Mouse (Mus musculus): ENCODE data around the gene Rab24. TPM values are rescaled to one million over a fixed set of nuclear protein-coding genes. Genes with fewer than 3 reads are reported as not detected.
A peak's percentile ranks its signal among the peaks of the same experiment; 100 is the strongest.

The Rab24 gene
- polyA plus RNA-seq, 1 experiment from 2014 or later, result 137 TPM

DNA sequence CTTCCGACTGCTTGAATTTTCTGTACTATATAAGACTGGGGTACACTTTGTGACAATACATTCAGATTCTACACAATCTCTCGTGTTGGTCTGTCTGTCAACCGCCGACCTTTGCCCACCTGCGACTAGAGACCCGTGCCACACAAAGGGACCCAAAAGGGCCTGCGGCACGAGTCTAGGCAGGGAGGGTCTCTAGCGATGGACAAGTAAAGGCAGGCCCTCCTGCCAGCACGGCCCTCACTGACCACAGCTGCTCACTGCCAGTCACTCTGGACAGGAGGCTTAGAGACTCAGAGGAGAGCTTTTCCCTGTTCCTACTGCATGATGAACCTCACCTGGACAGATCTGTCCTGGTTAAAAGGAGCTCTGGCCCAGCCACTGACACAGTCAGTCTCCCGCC, 20.7 kb upstream of the Rab24 start:
- WGBS, result 39% methylated on average over 11 of the region's 11 CpGs
- no peak for ATAC-seq (ENCODE audit: insufficient number of reproducible peaks, low FRiP score, low TSS enrichment, low read depth)

DNA sequence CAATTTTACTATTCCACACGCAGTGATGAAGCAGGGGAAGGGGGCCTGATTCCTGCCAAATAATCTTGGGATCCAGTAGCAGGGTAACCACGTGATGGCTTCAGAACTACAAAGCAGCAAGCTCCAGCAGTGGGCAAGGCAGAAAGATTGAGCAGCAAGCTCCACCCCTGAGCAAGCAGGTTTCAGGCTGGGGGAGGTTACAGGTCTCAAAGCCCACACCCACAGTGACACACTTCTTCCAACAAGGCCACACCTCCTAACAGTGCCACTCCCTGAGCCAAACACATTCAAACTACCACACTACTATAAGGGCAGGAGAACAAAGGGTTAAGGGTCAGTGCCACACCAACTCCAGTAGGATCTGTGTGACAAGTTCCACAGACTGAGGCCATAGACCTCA, 17.5 kb upstream of the Rab24 start:
- Histone ChIP-seq H3K4me3 (replicated peaks) (no peak overlapping the region), H3K9me3 (replicated peaks) (no peaks in the 10 kb centered on the region), H3K9ac (no peak overlapping the region), H3K4me2 (replicated peaks) (no peak overlapping the region), H3K27ac (replicated peaks) (no peak overlapping the region), H3K27me3 (no peaks in the 10 kb centered on the region), H3K36me3 (peaks cover 8% of the 10 kb centered on the region), H3K4me1 (no peaks in the 10 kb centered on the region)
- 31% methylated on average over 2 of the region's 2 CpGs for WGBS
- ATAC-seq (ENCODE audit: insufficient number of reproducible peaks, low FRiP score, low TSS enrichment, low read depth), result no peak

More for the DNA sequence above, 20.7 kb upstream of the Rab24 start:
- Histone ChIP-seq H3K4me1 (no peaks in the 10 kb centered on the region), H3K4me3 (replicated peaks) (no peak overlapping the region), H3K36me3 (peaks cover 40% of the 10 kb centered on the region), H3K4me2 (replicated peaks) (no peak overlapping the region), H3K9ac (no peak overlapping the region), H3K27me3 (no peaks in the 10 kb centered on the region), H3K9me3 (replicated peaks) (no peaks in the 10 kb centered on the region), H3K27ac (replicated peaks) (no peak overlapping the region)

DNA sequence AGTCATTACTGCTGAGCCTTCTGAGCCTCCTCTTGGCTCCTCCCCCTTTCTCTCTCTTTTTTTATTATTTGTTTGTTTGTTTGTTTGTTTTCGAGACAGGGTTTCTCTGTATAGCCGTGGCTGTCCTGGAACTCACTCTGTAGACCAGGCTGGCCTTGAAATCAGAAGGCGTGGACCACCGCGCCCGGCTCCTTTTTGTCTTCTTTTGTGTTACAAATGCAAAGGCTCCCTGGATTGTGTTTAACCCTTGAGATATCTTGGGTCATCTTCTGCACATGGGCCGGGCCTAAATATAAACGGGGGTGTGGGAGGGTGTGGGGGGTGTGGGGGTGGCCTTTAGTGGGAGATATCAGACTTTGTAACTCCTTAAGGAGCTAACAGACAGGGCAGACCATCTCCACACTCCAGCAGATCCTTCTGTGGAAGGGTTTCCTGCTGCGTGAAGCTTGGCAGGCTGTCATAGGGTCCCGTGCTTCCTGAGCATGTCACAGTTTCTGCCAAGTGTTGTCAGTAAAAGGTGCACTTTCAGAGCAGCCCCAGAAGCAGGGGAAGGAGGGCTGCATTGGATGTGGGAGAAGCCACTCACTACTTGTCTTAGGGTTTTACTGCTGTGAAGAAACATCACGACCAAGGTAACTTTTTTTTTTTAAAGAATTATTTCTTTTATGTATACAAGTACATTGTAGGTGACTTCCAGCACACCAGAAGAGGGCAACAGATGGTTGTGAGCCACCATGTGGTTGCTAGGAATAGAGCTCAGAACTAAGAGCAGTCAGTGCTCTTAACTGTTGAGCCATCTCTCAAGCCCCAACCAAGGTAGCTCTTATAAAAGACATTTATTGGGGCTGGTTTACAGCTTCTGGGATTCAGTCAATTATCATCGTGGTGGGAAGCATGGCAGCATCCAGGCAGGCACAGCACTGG, 16.6 kb upstream of the Rab24 start:
- Histone ChIP-seq H3K27me3 (no peaks in the 10 kb centered on the region), H3K4me1 (no peaks in the 10 kb centered on the region), H3K4me3 (replicated peaks) (no peak overlapping the region), H3K36me3 (no peaks in the 10 kb centered on the region), H3K4me2 (replicated peaks) (no peak overlapping the region), H3K9ac (no peak overlapping the region), H3K27ac (replicated peaks) (no peak overlapping the region), H3K9me3 (replicated peaks) (no peaks in the 10 kb centered on the region)
- ATAC-seq (ENCODE audit: insufficient number of reproducible peaks, low FRiP score, low TSS enrichment, low read depth), result no peak
- WGBS, result 72% methylated on average over 12 of the region's 12 CpGs

DNA sequence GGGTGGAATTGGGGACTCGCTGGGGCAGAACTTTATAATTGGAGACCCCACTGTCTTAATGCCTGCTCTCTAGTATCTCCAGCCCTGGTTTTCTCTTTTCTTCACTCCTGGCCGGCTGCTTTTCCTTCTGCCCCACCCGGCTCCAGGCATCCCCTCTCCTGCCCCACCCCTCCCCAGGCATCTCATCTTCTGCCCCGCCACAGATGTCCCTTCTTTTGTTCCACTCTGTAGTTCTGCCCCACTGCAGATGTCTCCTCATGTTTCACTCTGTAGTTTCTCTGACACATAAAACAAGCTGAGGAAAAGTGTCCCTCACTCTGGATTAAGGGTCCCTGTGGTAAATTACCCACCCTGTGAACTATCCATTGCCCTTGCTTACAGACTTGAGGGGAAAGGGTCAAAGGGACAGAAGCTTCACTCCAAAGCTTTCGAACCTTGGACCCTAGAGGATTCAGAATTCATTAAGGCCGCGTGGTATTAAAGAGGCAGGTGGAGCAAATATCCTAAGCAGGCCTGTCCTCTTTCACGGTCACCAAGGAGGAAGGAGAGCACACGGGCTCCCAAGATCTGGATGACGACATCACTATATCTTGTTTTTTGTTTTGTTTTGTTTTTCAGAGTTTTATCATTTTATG, 15.7 kb upstream of the Rab24 start:
- Histone ChIP-seq H3K36me3 (no peaks in the 10 kb centered on the region), H3K9me3 (replicated peaks) (no peaks in the 10 kb centered on the region), H3K9ac (no peak overlapping the region), H3K27ac (replicated peaks) (no peak overlapping the region), H3K27me3 (no peaks in the 10 kb centered on the region), H3K4me1 (no peaks in the 10 kb centered on the region), H3K4me3 (replicated peaks) (no peak overlapping the region), H3K4me2 (replicated peaks) (no peak overlapping the region)
- ATAC-seq (ENCODE audit: insufficient number of reproducible peaks, low FRiP score, low TSS enrichment, low read depth), result no peak
- 56% methylated on average over 10 of the region's 10 CpGs for WGBS

DNA sequence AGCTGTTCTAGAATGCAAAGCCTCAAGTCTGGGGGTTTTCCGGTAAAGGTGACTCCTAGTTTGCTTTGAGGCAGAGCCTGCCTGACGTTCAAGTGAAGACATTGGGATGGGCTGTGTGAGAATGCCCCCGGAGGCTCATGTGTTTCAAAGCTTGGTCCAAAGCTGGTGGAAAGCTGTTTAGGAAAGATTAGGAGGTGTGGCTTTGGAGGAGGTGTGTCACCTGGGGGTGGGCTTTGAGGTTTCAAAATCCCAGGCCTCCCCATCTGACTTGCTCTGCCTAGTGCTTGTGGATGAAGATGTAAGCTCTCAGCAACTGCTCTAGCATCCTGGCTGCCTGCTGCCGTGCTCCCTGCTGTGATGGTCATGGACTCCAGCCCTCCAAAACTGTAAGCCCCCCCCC, 14.0 kb upstream of the Rab24 start:
- Histone ChIP-seq H3K4me3 (replicated peaks) (no peak overlapping the region), H3K27me3 (no peaks in the 10 kb centered on the region), H3K27ac (replicated peaks) (no peak overlapping the region), H3K9me3 (replicated peaks) (no peaks in the 10 kb centered on the region), H3K36me3 (no peaks in the 10 kb centered on the region), H3K4me1 (peaks cover 4% of the 10 kb centered on the region), H3K4me2 (replicated peaks) (no peak overlapping the region), H3K9ac (no peak overlapping the region)
- ATAC-seq (ENCODE audit: insufficient number of reproducible peaks, low FRiP score, low TSS enrichment, low read depth), result no peak
- 77% methylated on average over 4 of the region's 4 CpGs for WGBS

DNA sequence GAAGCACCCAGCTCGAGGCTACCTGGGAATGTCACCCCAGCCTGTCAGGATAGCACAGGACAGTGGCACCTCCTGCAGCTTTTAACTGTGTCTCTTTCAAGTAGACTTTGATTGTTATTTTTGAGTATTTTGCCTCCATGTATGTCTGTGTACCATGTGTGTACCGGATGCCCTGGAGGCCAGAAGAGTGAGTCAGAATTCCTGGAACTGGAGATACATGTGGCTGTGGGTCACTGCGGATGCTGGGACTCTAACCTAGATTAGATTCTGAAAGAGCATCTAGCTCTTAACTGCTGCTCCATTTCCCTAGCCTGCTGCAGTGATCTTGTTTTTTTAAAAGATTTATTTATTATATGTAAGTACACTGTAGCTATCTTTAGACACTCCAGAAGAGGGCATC, 10.6 kb upstream of the Rab24 start:
- ATAC-seq (ENCODE audit: insufficient number of reproducible peaks, low FRiP score, low TSS enrichment, low read depth), result no peak
- H3K9me3 ChIP-seq (replicated peaks), result no peaks in the 10 kb centered on the region
- H3K9ac ChIP-seq, result no peak overlapping the region
- no peak overlapping the region for H3K4me2 ChIP-seq (replicated peaks)
- H3K36me3 ChIP-seq, result no peaks in the 10 kb centered on the region
- H3K27ac ChIP-seq (replicated peaks), result no peak overlapping the region
- WGBS, result 76% methylated on average over 3 of the region's 3 CpGs
- H3K4me1 ChIP-seq, result peaks cover 31% of the 10 kb centered on the region
- no peaks in the 10 kb centered on the region for H3K27me3 ChIP-seq
- no peak overlapping the region for H3K4me3 ChIP-seq (replicated peaks)

DNA sequence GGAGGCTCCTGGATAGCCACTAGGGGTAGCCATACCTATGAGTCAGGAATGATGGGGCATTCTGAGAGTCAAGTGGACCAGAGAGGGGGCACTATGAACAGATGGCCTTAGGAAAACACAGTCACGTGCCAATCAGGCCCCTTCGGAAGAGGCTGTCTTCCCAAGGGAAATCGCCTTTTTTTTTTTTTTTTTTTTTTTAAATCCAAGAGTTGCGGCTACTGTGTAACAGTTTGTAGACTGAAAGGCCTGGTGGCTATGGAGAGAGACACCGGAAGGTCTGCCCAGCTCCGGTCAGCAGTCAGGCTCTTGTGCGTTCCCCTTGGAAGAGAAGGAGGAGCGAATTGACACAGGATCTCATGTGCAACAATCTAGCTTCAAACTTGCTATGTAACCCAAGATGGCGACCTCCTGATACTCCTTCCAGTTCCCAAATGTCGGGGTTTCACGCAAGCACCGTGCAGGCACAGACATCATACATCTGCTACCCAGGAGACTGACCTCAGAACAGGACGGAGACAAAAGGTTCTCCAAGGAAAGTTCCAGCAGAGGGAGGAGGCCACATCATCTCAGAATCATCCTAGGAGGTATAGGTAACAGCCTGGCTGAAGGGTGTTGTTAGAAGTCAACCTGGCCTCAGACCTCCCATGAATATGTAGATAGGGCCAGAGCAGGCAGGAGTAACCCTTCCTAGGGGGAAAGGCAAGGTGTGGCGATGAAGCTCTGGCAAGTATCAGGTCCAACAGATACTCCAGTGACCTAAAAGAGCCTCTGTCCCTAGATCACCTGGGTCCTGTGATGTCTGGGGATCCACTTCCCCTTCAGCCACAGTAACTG, 9.0 kb upstream of the Rab24 start:
- Histone ChIP-seq H3K9me3 (replicated peaks) (no peaks in the 10 kb centered on the region), H3K27ac (replicated peaks) (peak overlapping the region; percentile 91), H3K27me3 (no peaks in the 10 kb centered on the region), H3K4me1 (peaks cover 36% of the 10 kb centered on the region), H3K4me3 (replicated peaks) (peak overlapping the region; percentile 82), H3K4me2 (replicated peaks) (peak overlapping the region; percentile 91), H3K9ac (0 out of 2 replicates have a peak overlapping the region, but pooled peaks have one; percentile 58), H3K36me3 (peaks cover 6% of the 10 kb centered on the region)
- ATAC-seq (ENCODE audit: insufficient number of reproducible peaks, low FRiP score, low TSS enrichment, low read depth), result no peak
- WGBS, result 37% methylated on average over 14 of the region's 14 CpGs

DNA sequence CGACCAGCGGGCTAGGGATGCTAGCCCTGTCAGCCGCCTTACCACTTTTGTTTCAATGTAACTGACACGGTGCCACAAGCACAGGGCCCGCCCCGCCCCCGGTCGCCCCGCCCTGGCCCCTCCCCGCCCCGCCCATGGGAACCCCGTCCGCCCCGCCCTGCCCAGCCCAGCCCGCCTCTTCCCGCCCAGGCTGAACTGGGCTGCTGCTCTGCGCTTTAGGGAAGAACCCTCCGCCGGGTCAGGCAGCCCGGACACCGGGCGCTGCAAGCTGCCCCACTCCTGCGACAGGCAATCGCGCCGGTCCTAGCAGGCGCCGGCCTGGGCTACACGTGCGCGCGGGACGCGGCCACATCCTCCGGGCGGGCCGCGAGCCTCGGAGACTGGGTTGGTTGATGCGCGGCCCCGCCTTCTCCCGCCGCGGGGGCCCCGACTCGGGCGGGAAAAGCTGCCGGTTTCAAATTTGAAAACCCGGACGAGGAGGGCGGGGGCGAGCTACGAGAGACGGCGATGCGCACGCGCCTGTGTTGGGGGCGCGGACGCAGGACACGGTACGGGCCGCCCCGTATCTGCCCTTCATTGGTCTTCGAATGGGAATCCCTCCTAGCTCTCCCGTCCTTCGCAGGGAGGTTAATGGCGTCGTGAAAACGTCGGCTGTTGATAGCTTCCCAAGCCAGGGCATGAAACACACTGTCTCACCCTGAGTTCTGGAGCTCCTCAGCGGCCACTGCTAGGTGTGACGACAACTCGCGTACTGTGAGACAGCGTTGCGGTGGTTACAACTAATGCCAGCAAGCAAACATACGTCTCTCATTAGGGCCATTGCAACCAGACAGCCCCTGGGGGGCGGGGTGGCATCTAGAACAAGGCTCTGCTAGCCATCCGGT, 8.2 kb upstream of the Rab24 start, which contains the start of gene Mxd3:
Gene Mxd3 (minus strand): TSS at position 141 of the 884 bp plus-strand sequence.
- Histone ChIP-seq H3K27ac (replicated peaks) (peak within 1 kb of the TSS; percentile 91), H3K4me2 (replicated peaks) (peak within 1 kb of the TSS; percentile 91), H3K9ac (peak within 1 kb of the TSS; percentile 58), H3K27me3 (no peaks in the 10 kb centered on the region), H3K4me1 (peaks cover 36% of the 10 kb centered on the region), H3K4me3 (replicated peaks) (peak within 1 kb of the TSS; percentile 82), H3K36me3 (peaks cover 13% of the 10 kb centered on the region), H3K9me3 (replicated peaks) (no peaks in the 10 kb centered on the region)
- WGBS, result under 1% methylated on average over 80 of the region's 82 CpGs
- peak; percentile 86 for ATAC-seq (ENCODE audit: insufficient number of reproducible peaks, low FRiP score, low TSS enrichment, low read depth)

DNA sequence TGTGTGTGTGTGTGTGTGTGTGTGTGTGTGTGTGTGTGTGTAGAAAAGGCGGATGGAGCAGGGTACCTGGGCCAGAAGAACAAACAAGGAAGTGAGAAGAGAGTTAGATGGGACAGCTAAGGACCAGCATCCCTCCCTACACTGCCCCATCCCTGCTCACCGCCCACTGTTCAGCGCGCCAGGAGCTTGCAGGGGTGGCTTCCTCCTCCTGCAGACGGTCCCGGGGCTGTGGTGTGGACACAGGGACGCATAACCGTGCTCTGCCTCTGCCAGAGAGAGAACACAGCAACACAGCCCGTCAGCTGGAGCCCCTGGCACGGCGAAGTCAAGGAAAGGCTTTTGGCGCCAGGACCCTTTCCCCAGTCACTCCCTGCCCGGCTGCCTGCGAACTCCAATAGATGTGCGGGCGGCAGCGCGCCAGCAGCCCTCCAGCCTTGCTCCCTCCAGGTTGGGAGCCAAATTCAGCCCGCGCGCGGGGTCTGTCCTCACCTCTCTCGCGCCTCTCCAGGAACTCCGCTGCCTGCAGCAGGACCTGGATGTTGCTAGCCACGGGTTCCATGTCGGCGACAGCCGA, 7.5 kb upstream of the Rab24 start:
- Histone ChIP-seq H3K4me1 (peaks cover 36% of the 10 kb centered on the region), H3K36me3 (peaks cover 18% of the 10 kb centered on the region), H3K9me3 (replicated peaks) (no peaks in the 10 kb centered on the region), H3K27me3 (no peaks in the 10 kb centered on the region), H3K4me3 (replicated peaks) (peak overlapping the region; percentile 82), H3K9ac (peak overlapping the region; percentile 44; the same call in 1 of the 2 replicates), H3K27ac (replicated peaks) (peak overlapping the region; percentile 91), H3K4me2 (replicated peaks) (peak overlapping the region; percentile 91)
- WGBS, result under 1% methylated on average over 29 of the region's 29 CpGs
- ATAC-seq (ENCODE audit: insufficient number of reproducible peaks, low FRiP score, low TSS enrichment, low read depth), result peak; percentile 25

DNA sequence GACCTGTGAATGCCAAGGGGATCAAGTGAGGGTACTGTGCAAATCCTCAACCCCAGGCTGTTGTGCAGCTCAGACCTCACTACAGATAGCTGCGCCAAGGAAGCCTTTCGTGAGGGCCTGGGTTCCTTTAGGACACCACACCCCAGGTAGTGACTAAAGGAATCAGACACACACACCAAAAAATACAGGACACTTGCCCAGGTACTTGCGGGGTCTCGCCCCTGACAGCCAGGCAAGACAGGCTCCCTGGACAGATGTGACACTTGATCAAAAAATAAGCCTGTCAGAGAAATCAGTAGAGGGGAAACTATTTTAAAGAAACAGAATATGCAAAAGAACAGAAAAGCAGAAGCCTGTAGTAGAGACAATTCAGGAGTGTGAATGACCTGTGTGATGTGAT, 6.9 kb upstream of the Rab24 start:
- ATAC-seq (ENCODE audit: insufficient number of reproducible peaks, low FRiP score, low TSS enrichment, low read depth), result no peak
- Histone ChIP-seq H3K9me3 (replicated peaks) (no peaks in the 10 kb centered on the region), H3K4me2 (replicated peaks) (peak overlapping the region; percentile 91), H3K9ac (peak overlapping the region; percentile 44; the same call in 1 of the 2 replicates), H3K27me3 (no peaks in the 10 kb centered on the region), H3K36me3 (peaks cover 24% of the 10 kb centered on the region), H3K27ac (replicated peaks) (no peak overlapping the region), H3K4me3 (replicated peaks) (peak overlapping the region; percentile 82), H3K4me1 (peaks cover 42% of the 10 kb centered on the region)
- WGBS, result 77% methylated on average over 4 of the region's 4 CpGs

Data from embryonic facial prominence, embryonic 15.5 days (tissue).